Mouse (Mus musculus) neural tube, embryonic 15.5 days (tissue): ENCODE measurements around the gene Tmtc1. TPM values are rescaled to one million over a fixed set of nuclear protein-coding genes. Genes with fewer than 3 reads are reported as not detected.

Source experiments
- ATAC-seq: fragments of 200-750 bp; cut with Nextera tagmentation; 2 replicates; pipeline ENCODE4 v1.8.0; 2017; ENCODE audit warnings: mild to moderate bottlenecking, moderate TSS enrichment, moderate library complexity; ENCODE audit not compliant: low FRiP score
- H3K27ac ChIP-seq: fragments of 300-500 bp; sonication (generic); replicated peaks from 2 replicates; pipeline ENCODE4 v1.5.1; 2015; ENCODE audit warnings: mild to moderate bottlenecking, inconsistent platforms
- H3K27me3 ChIP-seq: fragments of 300-500 bp; sonication (generic); replicated peaks from 2 replicates; pipeline ENCODE4 v1.6.1; 2015; ENCODE audit warnings: inconsistent platforms
- H3K36me3 ChIP-seq: fragments of 300-500 bp; sonication (generic); 2 replicates; pipeline ENCODE4 v1.6.1; 2015; ENCODE audit warnings: inconsistent platforms
- H3K4me1 ChIP-seq: fragments of 300-500 bp; sonication (generic); 2 replicates; pipeline ENCODE4 v1.6.1; 2015; ENCODE audit warnings: inconsistent platforms
- H3K4me2 ChIP-seq: fragments of 300-500 bp; sonication (generic); 2 replicates; pipeline ENCODE4 v1.6.1; 2015; ENCODE audit warnings: inconsistent platforms, mild to moderate bottlenecking, moderate library complexity
- H3K4me3 ChIP-seq: fragments of 300-500 bp; sonication (generic); replicated peaks from 2 replicates; pipeline ENCODE4 v1.5.1; 2015; ENCODE audit warnings: mild to moderate bottlenecking, inconsistent platforms
- H3K9ac ChIP-seq: fragments of 300-500 bp; sonication (generic); replicated peaks from 2 replicates; pipeline ENCODE4 v1.6.1; 2015; ENCODE audit warnings: mild to moderate bottlenecking, inconsistent platforms
- H3K9me3 ChIP-seq: fragments of 300-500 bp; sonication (generic); replicated peaks from 2 replicates; pipeline ENCODE4 v1.6.1; 2016; ENCODE audit warnings: inconsistent platforms
- WGBS: fragments of 180-500 bp; shearing (Covaris S2); methylation state at CpG from one replicate; pipeline ENCODE4 v1.1.7; 2015; ENCODE audit warnings: mixed read lengths; 5-methylcytosine and 5-hydroxymethylcytosine counted together
- polyA plus RNA-seq: library from polyadenylated mRNA; unstranded; fragments of >200 nt; fragmentation: Nextera tagmentation; extraction: Ambion mirVana; gene quantifications from 2 replicates; pipeline ENCODE4 v1.2.1, GENCODE M21; 2015

Gene Tmtc1
- polyA plus RNA-seq, 1 experiment from 2014 or later, result 3.8 TPM

- Histone ChIP-seq H3K27me3 (no peaks in the 10 kb centered on the region), H3K9me3 (no peaks in the 10 kb centered on the region), H3K4me3 (no peak overlapping the region), H3K4me1 (no peaks in the 10 kb centered on the region), H3K9ac (no peak overlapping the region), H3K27ac (no peak overlapping the region), H3K36me3 (no peaks in the 10 kb centered on the region; the same call in 1 of the 2 replicates), H3K4me2 (no peak overlapping the region)
- WGBS, result 78% methylated on average over 2 of the region's 2 CpGs
- ATAC-seq, result no peak; the same call in 1 of the 2 replicates
These were observed 27.6 kb downstream of the Tmtc1 start for GRCm38 (mm10) chr6:148416597-148416996.

DNA sequence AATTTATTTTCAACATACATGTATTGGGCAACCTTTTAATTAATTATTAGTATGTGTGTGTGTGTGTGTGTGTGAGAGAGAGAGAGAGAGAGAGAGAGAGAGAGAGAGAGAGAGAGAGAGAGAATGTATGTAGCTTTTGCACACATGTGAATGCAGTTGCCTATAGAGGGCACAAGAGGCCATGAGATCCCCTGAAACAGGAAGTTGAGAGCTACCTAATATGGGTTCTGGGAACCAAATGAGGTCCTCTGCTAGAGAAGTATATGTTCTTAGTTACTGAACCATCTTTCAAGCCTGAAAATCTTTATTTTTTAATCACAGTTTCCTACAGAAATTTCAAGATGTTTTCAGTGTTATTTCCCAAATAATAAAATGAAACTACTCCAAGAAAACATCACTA, 30.6 kb downstream of the Tmtc1 start:
- Histone ChIP-seq H3K4me3 (no peak overlapping the region), H3K9ac (no peak overlapping the region), H3K27me3 (no peaks in the 10 kb centered on the region), H3K4me1 (no peaks in the 10 kb centered on the region), H3K36me3 (peaks cover 12% of the 10 kb centered on the region; the same call in 1 of the 2 replicates), H3K4me2 (no peak overlapping the region), H3K9me3 (no peaks in the 10 kb centered on the region), H3K27ac (no peak overlapping the region)
- ATAC-seq, result no peak

DNA sequence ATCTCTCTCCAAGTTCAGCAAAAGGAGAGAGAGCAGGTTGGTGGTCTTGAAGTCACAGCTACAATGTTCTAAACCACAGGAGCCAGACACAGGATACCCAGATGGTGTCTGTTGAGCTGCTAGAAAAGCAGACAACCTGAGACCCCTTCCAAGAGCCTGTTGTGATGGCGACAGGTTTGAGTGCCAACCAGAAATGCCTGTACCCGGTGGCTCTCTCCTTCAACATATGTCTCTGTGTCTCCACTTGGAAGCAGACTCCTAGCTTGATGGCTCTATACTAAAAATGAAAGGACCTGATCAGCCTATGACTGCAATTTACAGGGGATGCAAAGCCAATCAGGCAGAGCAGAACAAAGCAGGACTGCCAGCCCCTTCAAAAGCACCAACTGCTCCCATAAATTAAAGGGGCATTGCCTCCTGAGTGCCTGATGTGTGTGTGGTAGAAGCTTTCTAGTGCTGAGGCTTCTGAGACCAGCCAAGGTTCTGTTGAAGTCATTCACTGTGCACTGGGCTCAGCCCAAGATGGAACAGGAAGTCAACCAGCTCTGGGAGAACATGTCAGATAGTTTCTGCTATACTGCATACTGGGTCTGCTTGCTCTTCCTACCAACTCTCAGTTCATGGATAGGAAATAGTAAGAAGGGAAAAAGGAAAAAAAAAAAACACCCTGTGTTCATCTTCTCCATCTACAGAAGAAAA, 37.2 kb downstream of the Tmtc1 start:
- Histone ChIP-seq H3K4me1 (no peaks in the 10 kb centered on the region), H3K27ac (no peak overlapping the region), H3K4me3 (no peak overlapping the region), H3K9ac (no peak overlapping the region), H3K36me3 (peaks cover 12% of the 10 kb centered on the region; the same call in 1 of the 2 replicates), H3K9me3 (no peaks in the 10 kb centered on the region), H3K4me2 (no peak overlapping the region), H3K27me3 (no peaks in the 10 kb centered on the region)
- no peak for ATAC-seq
- WGBS, result 69% methylated on average over 2 of the region's 2 CpGs

- no peak for ATAC-seq
- H3K4me3 ChIP-seq, result no peak overlapping the region
- H3K9me3 ChIP-seq, result no peaks in the 10 kb centered on the region
- H3K36me3 ChIP-seq, result peaks cover 6% of the 10 kb centered on the region; the same call in 1 of the 2 replicates
- H3K4me1 ChIP-seq, result no peaks in the 10 kb centered on the region
- H3K27ac ChIP-seq, result no peak overlapping the region
- H3K9ac ChIP-seq, result no peak overlapping the region
- WGBS, result 76% methylated on average over 2 of the region's 2 CpGs
- H3K27me3 ChIP-seq, result no peaks in the 10 kb centered on the region
- no peak overlapping the region for H3K4me2 ChIP-seq
These were observed 38.6 kb downstream of the Tmtc1 start for GRCm38 (mm10) chr6:148405599-148405998.

GRCm38 (mm10) chr6:148404500-148404899, 39.7 kb downstream of the Tmtc1 start:
- 42% methylated on average over 1 of the region's 1 CpGs for WGBS

DNA sequence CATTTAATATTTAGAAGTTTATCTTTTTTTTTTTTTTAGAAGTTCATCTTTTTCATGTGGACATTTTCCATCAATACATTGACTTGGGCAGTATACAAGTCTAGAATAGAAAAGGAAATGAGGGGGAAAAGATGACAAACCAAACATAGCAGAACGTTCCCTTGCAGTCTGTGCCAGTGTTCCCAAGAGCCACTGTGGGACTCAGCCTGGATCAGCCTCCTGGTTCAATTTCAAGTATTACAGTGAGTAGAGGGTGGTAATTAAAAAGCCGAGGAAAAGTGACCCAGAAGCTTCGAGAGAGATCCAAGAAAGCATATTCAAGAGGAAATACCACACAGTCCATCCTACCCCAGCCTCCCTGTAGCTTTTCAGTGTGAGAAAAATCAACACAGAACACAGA, 40.4 kb downstream of the Tmtc1 start:
- H3K27me3 ChIP-seq, result no peaks in the 10 kb centered on the region
- H3K27ac ChIP-seq, result no peak overlapping the region
- H3K4me2 ChIP-seq, result no peak overlapping the region
- H3K9me3 ChIP-seq, result no peaks in the 10 kb centered on the region
- no peaks in the 10 kb centered on the region for H3K4me1 ChIP-seq
- no peak for ATAC-seq
- H3K4me3 ChIP-seq, result no peak overlapping the region
- 0 out of 2 replicates have a peak, but pooled peaks cover 3% of the 10 kb centered on the region for H3K36me3 ChIP-seq
- no peak overlapping the region for H3K9ac ChIP-seq
- 77% methylated on average over 3 of the region's 3 CpGs for WGBS

More at GRCm38 (mm10) chr6:148404500-148404899, 39.7 kb downstream of the Tmtc1 start:
- Histone ChIP-seq H3K9ac (no peak overlapping the region), H3K9me3 (no peaks in the 10 kb centered on the region), H3K27me3 (no peaks in the 10 kb centered on the region), H3K4me3 (no peak overlapping the region), H3K36me3 (no peaks in the 10 kb centered on the region), H3K4me2 (no peak overlapping the region), H3K27ac (no peak overlapping the region), H3K4me1 (no peaks in the 10 kb centered on the region)
- ATAC-seq, result no peak

DNA sequence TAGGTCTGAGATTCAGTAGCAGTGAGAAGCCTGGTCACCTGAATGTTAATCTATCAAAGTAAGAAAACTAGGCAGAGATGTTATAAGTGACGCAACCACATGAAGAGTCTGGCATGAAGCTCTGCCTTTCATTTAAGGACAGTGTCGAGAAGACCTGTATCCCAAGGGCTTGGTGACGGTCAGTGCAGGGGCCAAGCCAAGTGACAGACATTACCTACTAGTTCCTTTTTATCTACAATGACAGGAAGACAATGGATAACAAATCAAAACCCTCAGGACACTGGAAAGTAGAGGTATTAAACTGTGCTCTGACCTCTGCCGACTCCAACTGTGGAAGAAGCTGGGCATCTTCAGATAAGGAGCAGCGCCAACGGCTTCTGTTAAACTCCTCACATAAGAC, 43.2 kb downstream of the Tmtc1 start:
- Histone ChIP-seq H3K9ac (no peak overlapping the region), H3K9me3 (no peaks in the 10 kb centered on the region), H3K36me3 (0 out of 2 replicates have a peak, but pooled peaks cover 5% of the 10 kb centered on the region), H3K4me1 (no peaks in the 10 kb centered on the region), H3K27me3 (no peaks in the 10 kb centered on the region), H3K27ac (no peak overlapping the region), H3K4me3 (no peak overlapping the region), H3K4me2 (no peak overlapping the region)
- WGBS, result 92% methylated on average over 6 of the region's 6 CpGs
- no peak for ATAC-seq

DNA sequence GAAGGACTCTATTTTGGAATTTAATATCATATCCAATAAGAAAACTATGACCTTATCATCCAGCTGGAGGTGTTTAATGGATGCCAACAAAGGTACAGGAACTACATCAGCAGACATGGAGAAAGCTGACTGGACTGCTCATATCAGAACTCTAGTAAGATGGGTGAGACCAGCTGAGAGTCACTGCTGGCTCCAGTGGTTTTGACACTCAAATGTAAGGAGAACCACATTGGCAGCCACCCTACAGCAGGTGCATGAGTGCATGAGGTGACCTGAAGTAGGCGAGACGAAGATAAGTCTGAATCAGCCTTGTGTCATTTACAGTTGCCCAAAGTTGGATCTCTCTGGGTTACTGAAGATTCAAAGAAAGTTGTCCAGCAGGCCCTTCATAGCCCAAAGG, 44.6 kb downstream of the Tmtc1 start:
- no peak overlapping the region for H3K4me2 ChIP-seq
- no peaks in the 10 kb centered on the region for H3K4me1 ChIP-seq
- WGBS, result 98% methylated on average over 2 of the region's 2 CpGs
- no peak overlapping the region for H3K4me3 ChIP-seq
- H3K27ac ChIP-seq, result no peak overlapping the region
- H3K9me3 ChIP-seq, result no peaks in the 10 kb centered on the region
- H3K9ac ChIP-seq, result no peak overlapping the region
- no peak for ATAC-seq
- H3K36me3 ChIP-seq, result 0 out of 2 replicates have a peak, but pooled peaks cover 5% of the 10 kb centered on the region
- no peaks in the 10 kb centered on the region for H3K27me3 ChIP-seq

DNA sequence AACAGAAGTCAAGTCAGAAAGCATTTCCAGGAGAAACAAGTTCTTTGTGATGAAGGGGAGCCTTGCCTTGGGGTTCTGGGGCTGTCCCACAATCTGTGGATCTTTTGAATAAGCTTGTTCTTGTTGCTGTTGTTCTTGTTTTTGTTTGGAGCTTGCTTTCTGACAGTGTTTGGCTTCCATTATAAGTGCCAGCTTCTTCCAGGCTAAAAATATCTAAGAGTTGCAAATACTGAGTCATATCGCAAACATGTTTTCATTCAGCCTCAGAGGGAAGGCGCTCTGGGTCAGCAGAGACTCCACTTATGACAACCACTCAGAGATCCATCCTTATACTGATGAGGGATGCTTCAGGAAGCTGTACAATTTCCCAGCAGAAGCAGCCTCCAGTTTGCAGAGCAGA, 45.3 kb downstream of the Tmtc1 start:
- no peaks in the 10 kb centered on the region for H3K9me3 ChIP-seq
- H3K27ac ChIP-seq, result no peak overlapping the region
- H3K4me2 ChIP-seq, result no peak overlapping the region
- 90% methylated on average over 2 of the region's 2 CpGs for WGBS
- H3K4me1 ChIP-seq, result no peaks in the 10 kb centered on the region
- H3K9ac ChIP-seq, result no peak overlapping the region
- H3K36me3 ChIP-seq, result 0 out of 2 replicates have a peak, but pooled peaks cover 5% of the 10 kb centered on the region
- ATAC-seq, result no peak
- H3K4me3 ChIP-seq, result no peak overlapping the region
- no peaks in the 10 kb centered on the region for H3K27me3 ChIP-seq

- H3K4me2 ChIP-seq, result no peak overlapping the region
- H3K27ac ChIP-seq, result no peak overlapping the region
- 0 out of 2 replicates have a peak, but pooled peaks cover 5% of the 10 kb centered on the region for H3K36me3 ChIP-seq
- ATAC-seq, result no peak
- H3K4me3 ChIP-seq, result no peak overlapping the region
- H3K27me3 ChIP-seq, result no peaks in the 10 kb centered on the region
- H3K9me3 ChIP-seq, result no peaks in the 10 kb centered on the region
- H3K9ac ChIP-seq, result no peak overlapping the region
- peaks cover 13% of the 10 kb centered on the region for H3K4me1 ChIP-seq
- 65% methylated on average over 5 of the region's 5 CpGs for WGBS
These were observed 46.9 kb downstream of the Tmtc1 start for GRCm38 (mm10) chr6:148397270-148397669.

- ATAC-seq, result no peak
- no peaks in the 10 kb centered on the region for H3K9me3 ChIP-seq
- H3K36me3 ChIP-seq, result 0 out of 2 replicates have a peak, but pooled peaks cover 5% of the 10 kb centered on the region
- 91% methylated on average over 3 of the region's 3 CpGs for WGBS
- no peak overlapping the region for H3K27ac ChIP-seq
- no peak overlapping the region for H3K4me3 ChIP-seq
- peaks cover 24% of the 10 kb centered on the region for H3K4me1 ChIP-seq
- H3K9ac ChIP-seq, result no peak overlapping the region
- no peak overlapping the region for H3K4me2 ChIP-seq
- no peaks in the 10 kb centered on the region for H3K27me3 ChIP-seq
These were observed 48.9 kb downstream of the Tmtc1 start for GRCm38 (mm10) chr6:148395272-148395671.

DNA sequence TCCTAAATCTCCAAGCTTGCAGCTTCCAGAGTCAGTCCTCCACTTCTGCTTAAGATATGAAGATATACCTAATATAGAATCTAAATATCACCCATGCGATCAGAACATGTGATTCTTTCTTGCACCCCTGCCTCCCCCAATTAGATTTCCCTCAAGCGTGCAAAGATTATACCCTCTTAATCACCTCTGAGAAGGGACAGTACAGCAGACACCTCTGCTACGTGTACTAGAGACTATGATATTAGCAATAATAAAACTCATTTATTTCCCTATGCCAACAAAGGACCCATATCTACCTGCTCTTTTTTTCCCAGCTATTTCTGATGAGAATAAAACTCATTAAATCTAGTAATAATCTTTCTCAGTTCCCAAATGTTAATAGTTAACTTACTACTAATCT, 49.9 kb downstream of the Tmtc1 start:
- H3K27ac ChIP-seq, result no peak overlapping the region
- no peak overlapping the region for H3K4me2 ChIP-seq
- H3K9me3 ChIP-seq, result no peaks in the 10 kb centered on the region
- WGBS, result 64% methylated on average over 3 of the region's 3 CpGs
- H3K4me1 ChIP-seq, result peaks cover 30% of the 10 kb centered on the region
- H3K36me3 ChIP-seq, result 0 out of 2 replicates have a peak, but pooled peaks cover 5% of the 10 kb centered on the region
- peak; percentile 55 for ATAC-seq
- H3K9ac ChIP-seq, result no peak overlapping the region
- H3K27me3 ChIP-seq, result no peaks in the 10 kb centered on the region
- H3K4me3 ChIP-seq, result no peak overlapping the region
